Mouse (Mus musculus) spleen, embryonic (tissue): ENCODE measurements around the gene Bahcc1.

ENCODE experiments used
- CTCF ChIA-PET: fragments of 350-600 bp; sonication (Branson Sonifier 250); formaldehyde crosslinking; loops from one replicate; lab custom pipeline; 2022; lab: Charles Lee

The Bahcc1 gene

DNA sequence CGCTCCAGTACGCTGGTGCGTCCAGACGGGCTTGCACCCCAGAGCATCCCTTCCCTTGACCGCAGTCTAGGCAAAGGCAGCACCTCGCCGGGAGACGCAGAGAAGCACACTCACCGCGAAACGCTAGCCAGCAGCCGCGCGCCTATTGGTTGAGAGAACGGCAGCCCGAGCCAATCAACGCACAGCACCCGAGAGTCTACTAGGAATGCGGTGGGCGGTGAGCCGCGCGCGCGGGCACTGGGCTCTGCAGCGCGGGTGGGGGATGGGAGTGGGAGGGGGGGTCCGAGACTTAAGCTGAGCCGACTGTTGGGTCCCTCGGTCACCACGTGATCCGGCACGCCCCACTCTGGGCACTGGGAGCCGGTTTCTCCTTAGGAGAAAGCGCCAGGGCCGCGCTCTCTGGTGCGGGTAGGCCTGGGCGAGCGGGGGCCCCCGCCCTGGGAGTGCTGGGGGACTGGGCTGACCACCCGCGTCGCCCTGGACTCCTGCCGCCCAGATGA is 78.1 kb downstream of the Bahcc1 start:
- CTCF ChIA-PET, result interaction anchor here (0.5 kb wide), 1 partner anchor 75 kb away, joined by 4 read pairs; no protein-coding TSS in a partner anchor

DNA sequence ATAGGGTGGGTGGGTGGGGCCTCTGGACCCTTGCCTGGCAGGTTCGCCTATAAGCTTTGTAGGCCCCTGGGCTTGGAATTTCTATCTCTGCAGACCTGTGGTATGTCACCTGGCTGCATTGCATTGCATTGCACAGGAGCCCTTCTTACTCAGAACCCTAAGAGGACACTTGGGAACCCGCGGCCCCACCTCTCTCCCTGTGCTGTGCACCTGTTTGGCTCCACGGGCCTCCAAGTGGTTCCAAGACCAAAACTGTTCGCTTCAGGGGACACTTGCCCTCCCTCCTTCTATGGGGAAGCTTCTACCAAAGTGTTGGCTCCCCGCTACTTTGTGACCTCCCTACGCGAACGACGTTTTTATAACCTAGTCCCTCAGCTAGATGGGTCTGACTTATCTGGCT is 78.8 kb downstream of the Bahcc1 start:
- CTCF ChIA-PET, result interaction anchor here (0.5 to 0.7 kb wide), 2 partner anchors 75 to 438 kb away, joined by 4 read pairs; no protein-coding TSS in a partner anchor

DNA sequence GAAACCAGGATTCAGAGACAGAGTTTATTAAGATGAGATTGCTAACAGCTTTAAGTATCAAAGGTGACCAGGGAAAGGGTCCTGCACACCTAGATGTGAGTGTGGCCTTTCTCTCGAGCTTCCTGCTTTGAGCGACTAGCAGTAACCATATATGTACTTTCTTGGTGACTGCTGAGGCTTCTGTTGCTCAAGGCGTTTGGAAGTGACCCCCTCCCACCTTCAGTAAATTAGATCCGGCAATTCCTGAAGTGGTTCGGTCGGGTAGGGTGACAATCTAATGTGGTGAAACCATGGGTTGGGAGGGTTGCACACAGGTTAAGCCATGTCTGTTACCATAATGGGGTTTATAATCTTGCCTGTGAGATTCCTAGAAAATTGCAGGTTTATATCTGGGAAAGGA is 79.3 kb downstream of the Bahcc1 start:
- CTCF ChIA-PET, result interaction anchor here (0.7 kb wide), 1 partner anchor 438 kb away, joined by 4 read pairs; no protein-coding TSS in a partner anchor

GRCm38 (mm10) chr11:120313906-120314685 is 81.3 kb downstream of the Bahcc1 start:
- CTCF ChIA-PET, result no interaction called here

DNA sequence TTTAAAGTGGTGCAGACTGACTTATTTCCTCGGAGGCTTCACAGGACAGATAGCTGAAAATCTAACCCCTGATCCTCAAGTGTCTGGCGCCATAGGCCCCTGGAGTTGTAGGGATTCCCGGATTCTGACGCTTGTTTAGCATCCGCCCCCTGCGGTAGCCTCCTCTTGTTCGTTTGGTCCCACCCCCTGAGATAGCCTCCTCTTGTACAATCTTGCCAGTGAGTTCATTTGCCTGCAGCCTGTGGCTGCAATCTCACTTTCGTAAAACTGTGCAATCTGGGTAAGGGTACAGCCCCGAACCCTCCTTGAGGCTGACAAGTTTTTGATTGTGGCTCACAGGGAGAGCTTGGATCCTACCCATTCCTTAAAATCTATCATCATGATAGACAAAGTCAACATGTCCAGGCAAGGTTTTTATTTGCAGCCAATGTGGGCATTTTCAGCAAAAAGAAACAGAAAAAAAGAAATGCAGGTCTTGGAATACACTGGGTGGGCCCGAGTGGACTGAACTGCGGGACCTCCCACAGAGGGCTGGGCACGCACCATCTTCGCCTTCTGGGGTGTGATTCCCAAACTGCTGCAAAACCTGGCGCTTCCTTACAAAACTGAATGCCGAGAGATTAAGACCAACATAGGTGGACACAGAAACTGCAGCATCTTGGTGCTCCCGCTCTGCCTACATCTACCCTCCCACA is 82.1 kb downstream of the Bahcc1 start:
- CTCF ChIA-PET, result no interaction called here

- CTCF ChIA-PET, result interaction anchor here (0.5 kb wide), 1 partner anchor 359 kb away, joined by 3 read pairs; no protein-coding TSS in a partner anchor
These were observed 82.6 kb downstream of the Bahcc1 start for GRCm38 (mm10) chr11:120315416-120315761.

DNA sequence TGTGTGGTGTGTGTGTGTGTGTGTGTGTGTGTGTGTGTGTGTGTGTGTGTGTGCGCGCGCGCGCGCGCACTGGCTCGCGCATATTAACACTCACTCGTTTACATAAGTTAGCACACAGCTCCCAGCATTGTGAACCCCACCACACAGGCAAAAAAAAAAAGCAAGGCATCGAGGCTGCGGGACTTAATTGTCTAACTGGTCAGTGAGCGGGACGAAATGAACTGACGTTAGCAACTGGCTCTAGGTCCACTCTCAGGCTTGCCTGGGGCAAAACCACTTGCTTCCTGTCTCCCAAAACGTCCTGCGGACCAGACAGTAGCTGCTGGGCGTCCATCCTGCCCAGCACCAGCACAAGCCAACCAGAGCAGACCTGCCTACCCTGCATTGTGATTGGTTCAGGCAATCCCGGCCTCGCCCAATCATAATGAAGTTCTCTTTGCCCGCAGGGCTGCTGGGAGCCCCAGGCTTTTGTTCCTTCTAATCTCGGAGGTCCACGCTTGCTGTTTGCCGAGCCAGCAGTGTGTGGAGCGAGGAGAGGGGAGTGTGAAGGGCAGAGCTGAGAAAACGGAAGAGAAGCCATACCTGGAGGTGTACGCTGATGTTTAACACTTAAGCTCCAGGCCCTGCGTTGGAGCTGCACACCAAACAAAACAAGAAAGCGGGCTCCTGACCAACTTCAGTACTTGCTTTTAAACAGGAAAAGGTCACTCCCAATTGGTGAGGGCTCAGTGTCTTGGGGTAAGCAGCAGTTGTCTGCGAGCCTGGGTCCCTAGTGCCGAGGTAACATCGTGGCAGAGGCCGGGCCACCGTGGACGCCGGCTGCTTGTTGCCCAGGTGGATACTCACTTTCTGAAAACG is 83.3 kb downstream of the Bahcc1 start:
- CTCF ChIA-PET, result interaction anchor here (0.5 kb wide), 1 partner anchor 358 kb away, joined by 3 read pairs; no protein-coding TSS in a partner anchor

- CTCF ChIA-PET, result no interaction called here
These were observed 84.0 kb downstream of the Bahcc1 start for GRCm38 (mm10) chr11:120316690-120317254.

DNA sequence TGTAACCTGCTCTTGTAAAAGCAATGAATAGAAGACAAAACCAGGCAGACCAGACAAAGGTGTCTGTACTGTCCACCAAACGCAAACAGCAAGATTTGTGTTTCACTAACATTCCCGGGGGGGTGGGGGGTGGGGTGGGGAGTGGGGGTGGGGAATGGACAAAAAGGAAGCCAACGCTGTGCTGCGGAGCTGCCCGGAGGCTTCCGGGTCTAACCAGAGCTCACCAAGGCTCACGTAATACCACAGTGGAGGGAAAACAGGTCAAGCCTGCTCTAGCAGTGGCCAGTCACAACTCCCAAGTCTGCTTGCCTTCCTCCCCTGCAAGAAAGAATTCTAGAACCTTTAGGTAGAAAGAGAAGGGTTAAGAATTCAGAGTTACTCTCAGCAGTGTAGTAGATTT is 84.7 kb downstream of the Bahcc1 start:
- CTCF ChIA-PET, result no interaction called here

DNA sequence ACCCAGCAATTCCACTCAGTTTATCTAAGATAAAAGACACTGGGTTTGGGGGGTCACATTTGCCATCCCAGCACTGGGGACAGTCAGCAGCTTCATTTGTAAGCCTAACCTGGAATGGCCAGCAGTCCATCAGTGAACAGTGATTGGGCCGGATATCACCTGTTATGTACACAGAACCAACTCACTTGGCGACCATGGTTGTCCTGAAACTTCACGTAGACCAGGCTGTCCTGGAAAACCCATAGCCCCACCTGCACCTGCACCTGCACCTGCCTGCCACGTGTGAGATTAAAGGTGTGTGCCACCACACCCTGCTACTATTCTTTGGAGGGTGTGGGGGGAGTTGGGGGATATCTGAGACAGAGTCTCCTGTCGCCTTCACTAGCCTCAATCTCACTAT is 86.6 kb downstream of the Bahcc1 start:
- CTCF ChIA-PET, result no interaction called here

DNA sequence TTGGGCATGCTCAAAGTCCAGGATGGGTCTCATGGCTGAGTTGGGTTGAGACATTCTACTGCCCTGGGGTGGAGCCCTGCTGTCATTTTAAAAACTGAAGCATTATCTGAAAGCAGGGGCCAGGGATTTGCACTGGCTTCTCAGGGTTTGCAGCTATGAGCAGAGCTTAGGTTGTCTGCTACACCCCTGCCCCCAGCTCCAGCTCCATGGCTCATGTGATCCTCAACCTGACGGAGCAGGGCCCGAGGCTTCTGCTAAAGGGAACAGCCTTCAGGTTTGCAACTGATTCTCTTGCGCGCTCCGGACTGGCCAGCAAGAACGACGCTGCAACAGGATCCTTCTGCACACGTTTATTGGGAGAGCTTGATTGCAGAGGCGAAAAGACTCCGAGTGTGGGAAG is 87.4 kb downstream of the Bahcc1 start:
- CTCF ChIA-PET, result no interaction called here

DNA sequence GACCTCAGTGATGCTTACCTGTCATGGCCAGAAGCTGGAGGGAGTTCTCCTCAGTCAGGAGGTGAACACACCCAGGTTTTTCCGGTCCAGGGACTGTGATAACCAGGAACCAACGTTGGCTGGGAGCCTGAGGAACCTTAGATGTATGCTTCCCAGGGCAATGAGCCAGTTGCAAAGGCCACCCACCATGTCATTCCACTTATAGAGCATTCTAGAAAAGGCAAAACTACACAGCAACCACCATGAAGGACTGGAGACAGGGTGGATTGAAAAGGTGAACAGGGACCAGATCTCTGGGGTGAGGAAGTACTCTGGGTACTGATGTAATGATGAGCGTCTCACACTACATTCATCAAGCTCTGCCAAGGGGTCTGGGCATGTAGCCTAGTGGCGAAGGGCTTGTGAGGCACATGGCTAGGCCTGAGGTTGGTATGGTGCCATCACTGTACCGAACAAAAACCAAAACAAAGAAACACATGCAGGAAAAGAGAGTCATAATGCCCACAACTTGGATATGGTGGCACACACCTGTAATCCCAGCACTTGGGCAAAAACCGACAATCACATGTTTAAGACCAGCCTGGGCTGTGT is 102.8 kb downstream of the Bahcc1 start:
- CTCF ChIA-PET, result no interaction called here

DNA sequence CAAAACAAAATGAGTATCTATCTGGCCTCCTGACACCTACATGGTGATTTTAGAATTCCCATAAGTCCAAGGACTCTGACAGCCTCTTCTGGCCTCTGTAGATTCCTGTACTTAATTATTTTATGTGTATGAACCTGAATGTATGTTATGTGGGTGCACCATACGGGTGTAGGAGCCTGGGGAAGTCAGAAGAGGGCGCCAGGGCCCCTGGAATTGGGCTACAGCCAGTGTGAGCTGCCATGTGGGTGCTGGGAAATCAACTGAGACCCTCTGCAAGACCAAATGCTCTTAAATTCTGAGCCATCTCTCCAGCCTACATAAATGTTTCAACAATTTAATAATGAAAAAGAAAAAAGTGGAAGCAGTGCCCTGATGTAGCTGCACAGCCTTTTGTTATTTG is 104.7 kb downstream of the Bahcc1 start:
- CTCF ChIA-PET, result interaction anchor here (0.6 kb wide), 1 partner anchor 70 kb away, joined by 7 read pairs; no protein-coding TSS in a partner anchor

GRCm38 (mm10) chr11:120338786-120339185 is 106.0 kb downstream of the Bahcc1 start:
- CTCF ChIA-PET, result interaction anchor here (0.5 kb wide), 1 partner anchor 237 kb away, joined by 3 read pairs; no protein-coding TSS in a partner anchor

GRCm38 (mm10) chr11:120339978-120340513 is 107.3 kb downstream of the Bahcc1 start:
- CTCF ChIA-PET, result interaction anchor here (0.6 to 0.7 kb wide), 2 partner anchors 14 to 85 kb away, joined by 4 to 9 read pairs; no protein-coding TSS in a partner anchor

- CTCF ChIA-PET, result no interaction called here
These were observed 108.9 kb downstream of the Bahcc1 start for GRCm38 (mm10) chr11:120341661-120342060.
